18 mouse cellular contexts compared by ENCODE assay signal in genomic region chr2:132157482-132157881, GRCm38 (mm10). TPM values are rescaled to one million over a fixed set of nuclear protein-coding genes. Genes with fewer than 3 reads are reported as not detected.
DNase-seq lines count a peak whose midpoint lies in the region; ATAC-seq and TF ChIP-seq lines count a peak whose summit lies in the region.
"Had no signal": no experiment of that assay in that cellular context is flagged by ENCODE, and none has a peak within 500 bp of the region (broad histone marks: within the 10 kb centered on the region; RNA-seq: fewer than 3 reads in every experiment).

No protein-coding gene starts in this region.

- no peak for DNase-seq in cerebellum, adult 8-10 months
- DNase-seq in midbrain, postnatal 0 days (ENCODE audit: low spot score), result peak; percentile 22
- no peak for DNase-seq in midbrain, embryonic 11.5 days (ENCODE audit: low spot score, missing footprints)
- DNase-seq in layer of hippocampus, adult 18-20 months (ENCODE audit: low spot score in 2 of 2), result peak; percentile 68 to 83
- no peak for DNase-seq in urinary bladder, postnatal 14 days (ENCODE audit: low spot score)
- DNase-seq in liver, postnatal 0 days, result no peak
- DNase-seq: gastrocnemius, postnatal 10 days; kidney, adult 8-10 months; liver, embryonic 13.5 days; thymus, adult 2 months had no signal

- H3K36me3 ChIP-seq in midbrain, postnatal 0 days (ENCODE audit: insufficient read depth, low read length), result no peaks in the 10 kb centered on the region
- H3K36me3 ChIP-seq in midbrain, embryonic 11.5 days (ENCODE audit: control insufficient read depth, insufficient read depth, low read length), result no peaks in the 10 kb centered on the region
- no peaks in the 10 kb centered on the region for H3K36me3 ChIP-seq in liver, postnatal 0 days (replicated peaks; ENCODE audit: insufficient read depth, low read length)
- H3K36me3 ChIP-seq: embryonic facial prominence, embryonic 12.5 days; hindbrain, embryonic 15.5 days; liver, embryonic 13.5 days; neural tube, embryonic 12.5 days had no signal

- H3K4me1 ChIP-seq in midbrain, postnatal 0 days (ENCODE audit: insufficient read depth, low read length), result no peaks in the 10 kb centered on the region
- no peaks in the 10 kb centered on the region for H3K4me1 ChIP-seq in midbrain, embryonic 11.5 days (ENCODE audit: control insufficient read depth, insufficient read depth, low read length)
- H3K4me1 ChIP-seq in liver, postnatal 0 days (ENCODE audit: insufficient read depth), result no peaks in the 10 kb centered on the region
- H3K4me1 ChIP-seq: embryonic facial prominence, embryonic 12.5 days; hindbrain, embryonic 15.5 days; neural tube, embryonic 12.5 days had no signal

- ATAC-seq in cerebellum, adult (ENCODE audit: insufficient number of reproducible peaks, low FRiP score, low TSS enrichment), result peak; percentile 64; the same call in 1 of the 2 replicates
- no peak for ATAC-seq in midbrain, postnatal 0 days (ENCODE audit: low FRiP score)
- no peak for ATAC-seq in midbrain, embryonic 11.5 days (ENCODE audit: low FRiP score)
- no peak for ATAC-seq in CD4-positive, CD25-positive, alpha-beta regulatory T cell, adult 4 months
- no peak for ATAC-seq in liver, postnatal 0 days
- ATAC-seq: lung, postnatal 0 days had no signal

- H3K27ac ChIP-seq in midbrain, postnatal 0 days (ENCODE audit: low read depth, low read length), result no peak overlapping the region
- no peak overlapping the region for H3K27ac ChIP-seq in midbrain, embryonic 11.5 days (ENCODE audit: low read depth, low read length)
- no peak overlapping the region for H3K27ac ChIP-seq in liver, postnatal 0 days (ENCODE audit: low read depth)
- H3K27ac ChIP-seq: embryonic facial prominence, embryonic 12.5 days; hindbrain, embryonic 15.5 days; liver, embryonic 13.5 days; neural tube, embryonic 12.5 days had no signal

- H3K27me3 ChIP-seq in midbrain, postnatal 0 days (ENCODE audit: insufficient read depth, low read length), result no peaks in the 10 kb centered on the region
- no peaks in the 10 kb centered on the region for H3K27me3 ChIP-seq in midbrain, embryonic 11.5 days (ENCODE audit: control insufficient read depth, insufficient read depth, low read length)
- H3K27me3 ChIP-seq in liver, postnatal 0 days (ENCODE audit: insufficient read depth, low read length), result no peaks in the 10 kb centered on the region
- H3K27me3 ChIP-seq: CH12.LX; embryonic facial prominence, embryonic 12.5 days; hindbrain, embryonic 15.5 days; liver, embryonic 13.5 days; neural tube, embryonic 12.5 days had no signal

- no peak overlapping the region for H3K9ac ChIP-seq in midbrain, postnatal 0 days (replicated peaks; ENCODE audit: low read length, poor library complexity, severe bottlenecking)
- no peak overlapping the region for H3K9ac ChIP-seq in midbrain, embryonic 11.5 days (ENCODE audit: low read length)
- H3K9ac ChIP-seq in liver, postnatal 0 days (replicated peaks), result no peak overlapping the region
- H3K9ac ChIP-seq: embryonic facial prominence, embryonic 12.5 days; hindbrain, embryonic 15.5 days; liver, embryonic 13.5 days; neural tube, embryonic 12.5 days had no signal

- no peak overlapping the region for H3K4me2 ChIP-seq in midbrain, postnatal 0 days (ENCODE audit: low read depth, low read length, poor library complexity, severe bottlenecking)
- H3K4me2 ChIP-seq in midbrain, embryonic 11.5 days, result no peak overlapping the region
- H3K4me2 ChIP-seq in liver, postnatal 0 days (ENCODE audit: low read depth, low read length), result no peak overlapping the region
- H3K4me2 ChIP-seq: embryonic facial prominence, embryonic 12.5 days; hindbrain, embryonic 15.5 days; liver, embryonic 13.5 days; neural tube, embryonic 12.5 days had no signal

- 75% methylated on average over 4 of the region's 4 CpGs for WGBS in midbrain, postnatal 0 days
- 70% methylated on average over 4 of the region's 4 CpGs for WGBS in midbrain, embryonic 11.5 days
- WGBS in liver, postnatal 0 days (ENCODE audit: insufficient replicate concordance), result 72% methylated on average over 4 of the region's 4 CpGs

- no peak overlapping the region for H3K4me3 ChIP-seq in midbrain, postnatal 0 days (ENCODE audit: low read depth, low read length)
- H3K4me3 ChIP-seq in midbrain, embryonic 11.5 days (ENCODE audit: low read depth, low read length), result no peak overlapping the region
- H3K4me3 ChIP-seq in liver, postnatal 0 days (ENCODE audit: low read depth, low read length), result no peak overlapping the region
- H3K4me3 ChIP-seq: embryonic facial prominence, embryonic 12.5 days; hindbrain, embryonic 15.5 days; liver, embryonic 13.5 days; megakaryocyte, embryonic 14.5 days; neural tube, embryonic 12.5 days had no signal

- H3K9me3 ChIP-seq in midbrain, postnatal 0 days (ENCODE audit: low read length), result no peaks in the 10 kb centered on the region
- H3K9me3 ChIP-seq in midbrain, embryonic 11.5 days (ENCODE audit: control insufficient read depth, low read length), result no peaks in the 10 kb centered on the region
- no peaks in the 10 kb centered on the region for H3K9me3 ChIP-seq in liver, postnatal 0 days (ENCODE audit: low read length)
- H3K9me3 ChIP-seq: embryonic facial prominence, embryonic 12.5 days; hindbrain, embryonic 15.5 days; liver, embryonic 13.5 days; megakaryocyte, embryonic 14.5 days; neural tube, embryonic 12.5 days had no signal

- TF ChIP-seq CTCF in midbrain, postnatal 0 days (IDR thresholded peaks at IDR 0.05), result no peak
- TF ChIP-seq CTCF in liver, postnatal 0 days (IDR thresholded peaks at IDR 0.05; ENCODE audit: low read depth), result no peak

- no peak for TF ChIP-seq EP300 in liver, postnatal 0 days (IDR thresholded peaks at IDR 0.05; ENCODE audit: low read depth)

RNA-seq across cellular contexts. Expression of gene Slc23a2, which starts 12.6 kb away (rescaled TPM):
- total RNA-seq in midbrain, postnatal 0 days (2014; rRNA removed), result 64.5 and 71.3 TPM in 2 replicates
- 30.5 and 31.9 TPM in 2 replicates for polyA plus RNA-seq in midbrain, postnatal 0 days (2015; fragmentation: Nextera tagmentation; extraction: Ambion mirVana)
- 9.8 and 9.9 TPM in 2 replicates for polyA plus RNA-seq in midbrain, embryonic 11.5 days (2014; fragmentation: Nextera tagmentation; extraction: Ambion mirVana)
- total RNA-seq in layer of hippocampus, adult 18-20 months (2021), result 100 to 1,000 TPM in 1 of 2 experiments, 10 to 100 TPM in 1; 96.8 to 103 TPM
- 10 to 100 TPM; 14.0 to 16.4 TPM for polyA plus RNA-seq in CD4-positive, CD25-positive, alpha-beta regulatory T cell, adult 4 months (2017; shearing (Covaris generic))
- 9.1 and 10.3 TPM in 2 replicates for polyA plus RNA-seq in liver, postnatal 0 days (2015; fragmentation: Nextera tagmentation; extraction: Ambion mirVana)

Comparison
In these comparisons a context has a peak if more than half of its experiments do, and no peak if none do; other contexts are left out.
1. DNase-seq: peak in midbrain, postnatal 0 days (single experiment) and layer of hippocampus, adult 18-20 months (2 of 2); none in cerebellum, adult 8-10 months (single experiment), midbrain, embryonic 11.5 days (single experiment), urinary bladder, postnatal 14 days (single experiment) and liver, postnatal 0 days (single experiment).